Mouse (Mus musculus) bone marrow, adult 2 months (tissue): ENCODE results near the gene Ube2c. TPM values are rescaled to one million over a fixed set of nuclear protein-coding genes. Genes with fewer than 3 reads are reported as not detected.

Source experiments
- H3K27ac ChIP-seq: fragments of 200-500 bp; 2 replicates; pipeline ENCODE4 v1.5.1; 2012; ENCODE audit warnings: low read depth, mild to moderate bottlenecking, control low read depth, inconsistent platforms, low read length; ENCODE audit not compliant: control insufficient read depth, poor library complexity, insufficient read depth
- H3K4me1 ChIP-seq: fragments of 200-500 bp; 2 replicates; pipeline ENCODE4 v1.6.1; 2011; ENCODE audit warnings: low read length; ENCODE audit not compliant: control insufficient read depth, insufficient read depth
- H3K4me3 ChIP-seq: fragments of 200-500 bp; replicated peaks from 2 replicates; pipeline ENCODE3; 2011; ENCODE audit warnings: mild to moderate bottlenecking, low read depth, low read length, control low read depth; ENCODE audit not compliant: control insufficient read depth
- CTCF ChIP-seq: fragments of 200-500 bp; IDR thresholded peaks from 2 replicates; pipeline ENCODE4 v1.5.1; 2011; ENCODE audit warnings: low read length, control low read depth; ENCODE audit not compliant: control insufficient read depth, insufficient read depth
- POLR2A ChIP-seq: fragments of 200-500 bp; IDR thresholded peaks from 2 replicates; pipeline ENCODE4 v1.6.1; 2011; ENCODE audit warnings: low read depth, mild to moderate bottlenecking, control low read depth, low read length, borderline replicate concordance; ENCODE audit not compliant: control insufficient read depth
- WGBS: fragments of 180-500 bp; shearing (Covaris S2); methylation state at CpG from one replicate; pipeline ENCODE4 v1.1.7; 2018; 5-methylcytosine and 5-hydroxymethylcytosine counted together
- polyA plus RNA-seq: library from polyadenylated mRNA; stranded (reverse); fragments of >200 nt; gene quantifications from 2 replicates; pipeline ENCODE4 v1.2.4, GENCODE M21; 2011; ENCODE audit warnings: low replicate concordance; ENCODE audit not compliant: missing spikeins, insufficient read depth, insufficient read length

Gene Ube2c
- polyA plus RNA-seq, 1 experiment: 261 TPM

GRCm38 (mm10) chr2:164770279-164770678, 581 bp downstream of the Ube2c start:
- TF ChIP-seq POLR2A: no peak
- TF ChIP-seq CTCF: no peak
- no peaks in the 10 kb centered on the region for H3K4me1 ChIP-seq
- H3K27ac ChIP-seq: peak overlapping the region; percentile 68
- WGBS: 6% methylated on average over 15 of the region's 15 CpGs
- peak overlapping the region; percentile 98 for H3K4me3 ChIP-seq

- 68% methylated on average over 8 of the region's 8 CpGs for WGBS
- peak overlapping the region; percentile 39; the same call in 1 of the 2 replicates for H3K27ac ChIP-seq
These were observed 1.4 kb downstream of the Ube2c start for GRCm38 (mm10) chr2:164771123-164771522.

GRCm38 (mm10) chr2:164773229-164773988, 3.7 kb downstream of the Ube2c start:
- TF ChIP-seq CTCF (no peak), POLR2A (no peak)
- H3K4me1 ChIP-seq: no peaks in the 10 kb centered on the region
- no peak overlapping the region for H3K4me3 ChIP-seq
- H3K27ac ChIP-seq: peak overlapping the region; percentile 58
- 81% methylated on average over 14 of the region's 14 CpGs for WGBS

More at GRCm38 (mm10) chr2:164771123-164771522, 1.4 kb downstream of the Ube2c start:
- H3K4me1 ChIP-seq: no peaks in the 10 kb centered on the region
- H3K4me3 ChIP-seq: peak overlapping the region; percentile 98
- TF ChIP-seq POLR2A (peak; percentile 12; the same call in 1 of the 2 replicates), CTCF (no peak)

GRCm38 (mm10) chr2:164773989-164774364, 4.3 kb downstream of the Ube2c start:
- TF ChIP-seq CTCF (no peak), POLR2A (no peak)
- WGBS: 61% methylated on average over 5 of the region's 5 CpGs
- H3K4me1 ChIP-seq: no peaks in the 10 kb centered on the region
- peak overlapping the region; percentile 58; the same call in 1 of the 2 replicates for H3K27ac ChIP-seq
- H3K4me3 ChIP-seq: no peak overlapping the region

- TF ChIP-seq CTCF (no peak), POLR2A (no peak)
- H3K27ac ChIP-seq: no peak overlapping the region
- WGBS: 89% methylated on average over 6 of the region's 6 CpGs
- H3K4me3 ChIP-seq: no peak overlapping the region
- H3K4me1 ChIP-seq: no peaks in the 10 kb centered on the region
These were observed 6.4 kb downstream of the Ube2c start for GRCm38 (mm10) chr2:164776130-164776529.

- WGBS: 68% methylated on average over 17 of the region's 17 CpGs
- Histone ChIP-seq H3K27ac (no peak overlapping the region), H3K4me1 (no peaks in the 10 kb centered on the region), H3K4me3 (no peak overlapping the region)
- TF ChIP-seq POLR2A (no peak), CTCF (no peak)
These were observed 7.1 kb downstream of the Ube2c start for GRCm38 (mm10) chr2:164776801-164777200.

DNA sequence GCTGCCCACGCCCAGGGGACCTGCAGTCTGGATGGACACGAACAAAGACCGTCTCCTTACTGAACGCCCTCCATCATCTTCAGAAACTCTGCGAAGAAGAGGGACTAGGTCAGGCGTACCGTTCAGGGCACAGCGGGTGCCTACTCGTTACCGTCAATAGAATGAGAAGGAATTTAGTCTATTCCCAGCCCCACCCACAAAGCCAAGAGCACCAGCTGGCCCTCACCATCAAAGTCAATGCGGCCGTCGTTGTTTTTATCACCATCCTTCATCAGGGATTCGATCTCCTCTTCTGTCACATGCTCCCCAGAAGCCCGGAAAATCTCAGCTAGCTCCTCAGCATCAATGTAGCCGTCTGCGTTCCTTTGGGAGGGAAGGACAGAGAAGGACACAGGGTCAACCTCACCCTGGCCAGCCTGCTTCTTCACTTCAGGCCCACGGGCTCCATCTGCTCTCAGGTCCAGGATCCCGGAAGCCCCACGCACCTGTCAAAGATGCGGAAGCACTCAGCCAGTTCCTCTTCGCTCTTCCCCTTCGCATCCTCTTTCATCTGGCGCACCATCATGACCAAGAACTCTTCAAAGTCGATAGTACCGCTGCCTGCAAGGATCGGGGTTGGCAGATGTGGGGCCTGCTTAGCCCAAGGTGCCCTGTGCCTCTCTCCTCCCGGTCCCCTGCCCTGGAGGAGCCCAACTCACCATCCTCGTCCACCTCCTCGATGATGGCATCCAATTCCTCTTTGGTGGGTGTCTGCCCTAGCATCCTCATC, 7.7 kb downstream of the Ube2c start:
- WGBS: 77% methylated on average over 30 of the region's 30 CpGs
- Histone ChIP-seq H3K4me1 (no peaks in the 10 kb centered on the region), H3K27ac (no peak overlapping the region), H3K4me3 (no peak overlapping the region)
- no peak for TF ChIP-seq POLR2A

GRCm38 (mm10) chr2:164778015-164778287, 8.3 kb downstream of the Ube2c start:
- WGBS: 83% methylated on average over 11 of the region's 11 CpGs
- TF ChIP-seq POLR2A: no peak
- no peak for TF ChIP-seq CTCF
- no peak overlapping the region for H3K4me3 ChIP-seq
- H3K4me1 ChIP-seq: no peaks in the 10 kb centered on the region
- H3K27ac ChIP-seq: no peak overlapping the region

GRCm38 (mm10) chr2:164778809-164779208, 9.1 kb downstream of the Ube2c start:
- no peak for TF ChIP-seq POLR2A
- no peak for TF ChIP-seq CTCF
- WGBS: 77% methylated on average over 7 of the region's 7 CpGs
- no peak overlapping the region for H3K4me3 ChIP-seq
- no peaks in the 10 kb centered on the region for H3K4me1 ChIP-seq
- H3K27ac ChIP-seq: no peak overlapping the region
